Mouse (Mus musculus) megakaryocyte, embryonic 14.5 days (primary cell): ENCODE results near the gene Kdm5b. TPM values are rescaled to one million over a fixed set of nuclear protein-coding genes. Genes with fewer than 3 reads are reported as not detected.
"Not testable (repeated sequence)": the region's sequence is repeated elsewhere in the genome, so short reads cannot be mapped to it uniquely, and the experiment has no call there.

ENCODE experiments used
- H3K27me3 ChIP-seq: replicated peaks from 2 replicates; pipeline ENCODE3; 2012; ENCODE audit warnings: inconsistent platforms
- H3K36me3 ChIP-seq: replicated peaks from 2 replicates; pipeline ENCODE3; 2012; ENCODE audit warnings: low read length, inconsistent platforms, mixed read lengths
- H3K4me1 ChIP-seq: 2 replicates; pipeline ENCODE4 v1.6.1; 2012; ENCODE audit warnings: inconsistent platforms
- H3K4me3 ChIP-seq: replicated peaks from 2 replicates; pipeline ENCODE3; 2012; ENCODE audit warnings: moderate library complexity, mild to moderate bottlenecking, inconsistent platforms
- H3K9me3 ChIP-seq: 2 replicates; pipeline ENCODE4 v1.6.1; 2012; ENCODE audit warnings: inconsistent platforms
- FLI1 ChIP-seq: IDR thresholded peaks from 2 replicates; pipeline ENCODE4 v1.6.1; 2012; ENCODE audit warnings: low read length, inconsistent platforms, mixed read lengths
- GATA1 ChIP-seq: IDR thresholded peaks from 3 replicates; pipeline ENCODE4 v1.6.1; 2012; ENCODE audit warnings: mixed read lengths, low read length, inconsistent platforms, borderline replicate concordance
- polyA plus RNA-seq: library from polyadenylated mRNA; stranded (reverse); fragments of >175 nt; gene quantifications from 2 replicates; pipeline ENCODE4 v1.2.3, GENCODE M21; 2012; ENCODE audit warnings: low replicate concordance; ENCODE audit not compliant: insufficient read depth

Gene Kdm5b
- polyA plus RNA-seq, result 0.63 and 1.8 TPM in 2 replicates

- H3K36me3 ChIP-seq, result no peaks in the 10 kb centered on the region
- TF ChIP-seq GATA1 (no peak), FLI1 (no peak)
- H3K27me3 ChIP-seq, result no peaks in the 10 kb centered on the region
- no peaks in the 10 kb centered on the region for H3K9me3 ChIP-seq
- peak within 1 kb of the TSS; percentile 98 for H3K4me3 ChIP-seq
- peaks cover 46% of the 10 kb centered on the region for H3K4me1 ChIP-seq
Observed at GRCm38 (mm10) chr1:134559976-134560375, at the start of gene Kdm5b. TSS of gene Kdm5b (plus strand) at chr1:134560171.

DNA sequence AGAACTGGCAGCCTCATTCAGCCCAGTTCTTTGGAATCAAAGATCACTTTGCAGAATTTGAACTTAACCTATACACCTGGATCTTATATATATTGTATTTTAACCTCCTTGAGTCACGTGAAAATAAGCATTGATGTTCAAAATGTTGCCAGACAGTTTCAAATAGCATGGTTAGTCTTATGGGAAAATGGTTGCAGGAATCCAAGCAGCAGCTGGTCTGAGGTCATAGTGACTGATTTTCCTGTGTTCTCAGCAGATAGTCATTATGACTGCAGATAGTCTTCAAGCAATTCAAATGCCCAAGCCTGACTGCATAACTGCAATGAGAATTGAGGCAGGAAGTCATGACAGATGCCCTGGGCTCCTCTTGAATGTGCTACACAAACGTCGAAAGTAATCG lies 47.8 kb upstream of the Kdm5b start:
- Histone ChIP-seq H3K4me3 (no peak overlapping the region), H3K36me3 (peaks cover 27% of the 10 kb centered on the region), H3K4me1 (peaks cover 52% of the 10 kb centered on the region), H3K27me3 (peaks cover 19% of the 10 kb centered on the region), H3K9me3 (no peaks in the 10 kb centered on the region)
- TF ChIP-seq FLI1 (no peak), GATA1 (no peak)

- Histone ChIP-seq H3K9me3 (no peaks in the 10 kb centered on the region), H3K27me3 (peaks cover 19% of the 10 kb centered on the region), H3K4me3 (no peak overlapping the region), H3K36me3 (peaks cover 23% of the 10 kb centered on the region), H3K4me1 (peaks cover 56% of the 10 kb centered on the region)
- TF ChIP-seq GATA1 (no peak), FLI1 (no peak)
Observed at GRCm38 (mm10) chr1:134512584-134512983, 47.4 kb upstream of the Kdm5b start.

- Histone ChIP-seq H3K9me3 (no peaks in the 10 kb centered on the region), H3K4me3 (peak overlapping the region; percentile 85), H3K36me3 (peaks cover 15% of the 10 kb centered on the region), H3K27me3 (peaks cover 19% of the 10 kb centered on the region), H3K4me1 (peaks cover 53% of the 10 kb centered on the region)
- TF ChIP-seq FLI1, result no peak
- TF ChIP-seq GATA1, result no peak
Observed at GRCm38 (mm10) chr1:134513312-134513860, 46.6 kb upstream of the Kdm5b start.

DNA sequence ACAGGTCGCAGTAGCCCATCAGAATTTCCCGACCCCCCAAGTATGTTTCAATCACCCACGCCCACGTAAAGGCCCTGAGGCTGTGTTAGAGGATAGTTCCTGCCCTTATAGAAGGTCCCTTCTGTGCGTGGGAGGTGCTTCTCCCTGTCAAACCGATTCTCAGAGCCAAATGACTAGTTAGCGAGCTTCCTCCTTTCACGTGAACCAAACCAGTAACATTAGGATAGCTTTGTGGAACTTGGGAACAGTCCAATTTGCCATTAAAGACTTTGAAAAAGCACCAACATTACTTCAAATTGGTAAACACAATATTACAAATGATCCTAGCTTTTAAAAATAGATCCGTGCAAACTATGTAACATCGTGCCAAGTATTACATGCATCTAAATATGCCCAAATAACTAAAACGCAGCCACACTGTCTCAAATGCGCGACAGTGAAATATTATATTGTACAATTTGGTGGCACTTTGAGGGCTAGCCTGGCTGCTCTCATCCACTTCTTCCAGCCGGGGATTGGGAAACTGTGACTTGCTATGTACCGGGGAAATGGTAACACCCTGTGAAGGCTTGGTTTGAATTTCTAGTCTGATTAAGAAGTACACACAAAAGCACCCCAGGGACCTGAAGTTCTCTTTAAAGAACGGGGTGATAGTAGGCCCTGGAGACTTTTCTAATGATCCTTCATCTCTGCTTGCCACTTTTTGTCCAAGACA lies 45.9 kb upstream of the Kdm5b start:
- peaks cover 13% of the 10 kb centered on the region for H3K36me3 ChIP-seq
- no peaks in the 10 kb centered on the region for H3K9me3 ChIP-seq
- peaks cover 19% of the 10 kb centered on the region for H3K27me3 ChIP-seq
- peaks cover 57% of the 10 kb centered on the region for H3K4me1 ChIP-seq
- H3K4me3 ChIP-seq, result peak overlapping the region; percentile 85
- TF ChIP-seq GATA1 (no peak), FLI1 (no peak)

GRCm38 (mm10) chr1:134515891-134516290 lies 44.1 kb upstream of the Kdm5b start:
- Histone ChIP-seq H3K9me3 (no peaks in the 10 kb centered on the region), H3K4me1 (peaks cover 62% of the 10 kb centered on the region), H3K4me3 (no peak overlapping the region), H3K27me3 (peaks cover 19% of the 10 kb centered on the region), H3K36me3 (no peaks in the 10 kb centered on the region)
- no peak for TF ChIP-seq GATA1
- TF ChIP-seq FLI1, result no peak

DNA sequence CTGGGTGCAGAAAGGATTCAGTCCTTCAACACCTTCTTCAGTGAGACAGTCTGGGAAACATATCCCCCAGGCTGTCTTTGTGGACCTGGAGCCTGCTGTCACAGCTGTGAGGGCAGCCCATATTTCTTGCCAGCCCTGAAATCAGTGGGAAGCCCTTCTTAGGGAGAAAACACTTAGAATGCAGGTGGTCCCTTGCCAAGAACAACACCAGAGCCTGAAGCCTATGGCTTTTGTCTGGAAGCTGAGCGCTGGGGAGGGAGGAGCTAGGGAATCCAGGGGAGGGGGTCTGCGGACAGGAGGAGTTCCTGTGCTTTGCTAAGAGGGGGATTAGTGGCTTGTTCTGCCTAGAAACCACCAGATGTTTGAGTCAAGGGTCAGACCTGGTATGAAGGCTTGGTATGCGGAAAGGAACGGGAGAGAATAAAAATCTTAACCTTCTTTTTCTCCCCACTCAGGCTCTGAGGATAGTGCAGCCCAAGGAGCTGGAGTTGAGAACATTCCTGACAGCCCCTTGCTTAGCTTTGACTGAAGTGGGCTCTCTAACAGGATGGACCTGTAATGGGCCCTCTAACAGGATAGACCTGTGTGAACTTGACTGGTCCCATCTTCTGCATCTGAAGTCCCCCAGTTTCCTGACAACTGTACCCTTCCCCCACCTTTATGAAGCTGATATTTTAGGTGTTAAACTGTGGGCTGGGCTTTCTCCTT lies 43.3 kb upstream of the Kdm5b start:
- Histone ChIP-seq H3K36me3 (no peaks in the 10 kb centered on the region), H3K4me3 (no peak overlapping the region), H3K9me3 (no peaks in the 10 kb centered on the region), H3K4me1 (peaks cover 67% of the 10 kb centered on the region), H3K27me3 (peaks cover 19% of the 10 kb centered on the region)
- TF ChIP-seq GATA1 (no peak), FLI1 (no peak)

DNA sequence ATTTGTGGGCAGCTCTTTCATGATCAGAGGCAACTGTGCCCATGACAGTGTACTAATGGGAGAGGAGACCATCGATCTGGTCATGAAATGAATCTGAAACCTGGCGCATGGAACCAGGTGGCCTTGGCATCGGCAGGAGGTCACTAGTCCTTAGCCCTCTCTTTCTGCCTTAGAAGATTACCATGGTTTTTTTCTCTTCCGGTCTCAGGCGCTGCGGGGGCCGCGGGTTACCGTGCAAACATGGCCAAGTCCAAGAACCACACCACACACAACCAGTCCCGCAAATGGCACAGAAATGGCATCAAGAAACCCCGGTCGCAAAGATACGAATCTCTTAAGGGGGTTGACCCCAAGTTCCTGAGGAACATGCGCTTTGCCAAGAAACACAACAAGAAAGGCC lies 42.1 kb upstream of the Kdm5b start:
- not testable (repeated sequence) for H3K36me3 ChIP-seq, H3K9me3 ChIP-seq
- Histone ChIP-seq H3K4me1 (peaks cover 74% of the 10 kb centered on the region), H3K4me3 (peak overlapping the region; percentile 73), H3K27me3 (peaks cover 17% of the 10 kb centered on the region)

- TF ChIP-seq FLI1 (peak; percentile 47; the same call in 1 of the 2 replicates), GATA1 (no peak; the same call in 2 of the 3 replicates)
- Histone ChIP-seq H3K9me3 (no peaks in the 10 kb centered on the region), H3K4me3 (peak overlapping the region; percentile 50), H3K36me3 (no peaks in the 10 kb centered on the region), H3K4me1 (peaks cover 67% of the 10 kb centered on the region), H3K27me3 (peaks cover 11% of the 10 kb centered on the region)
Observed at GRCm38 (mm10) chr1:134518677-134519076, 41.3 kb upstream of the Kdm5b start.

- H3K9me3 ChIP-seq, H3K4me3 ChIP-seq, H3K36me3 ChIP-seq, H3K27me3 ChIP-seq: not testable (repeated sequence)
- peaks cover 68% of the 10 kb centered on the region for H3K4me1 ChIP-seq
Observed at GRCm38 (mm10) chr1:134519201-134519600, 40.8 kb upstream of the Kdm5b start.
